Mouse (Mus musculus) hindbrain, embryonic 13.5 days (tissue): Measurements from ENCODE around the gene Stk16. TPM values are rescaled to one million over a fixed set of nuclear protein-coding genes. Genes with fewer than 3 reads are reported as not detected.

Experiments used
- ATAC-seq: fragments of 200-750 bp; cut with Nextera tagmentation; 2 replicates; pipeline ENCODE4 v1.8.0; 2017; ENCODE audit warnings: moderate TSS enrichment; ENCODE audit not compliant: low FRiP score
- H3K27ac ChIP-seq: fragments of 300-500 bp; sonication (generic); 2 replicates; pipeline ENCODE4 v1.5.1; 2015; ENCODE audit warnings: inconsistent platforms, mild to moderate bottlenecking, moderate library complexity
- H3K27me3 ChIP-seq: fragments of 300-500 bp; sonication (generic); 2 replicates; pipeline ENCODE4 v1.6.1; 2015; ENCODE audit warnings: mild to moderate bottlenecking, inconsistent platforms
- H3K36me3 ChIP-seq: fragments of 300-500 bp; sonication (generic); 2 replicates; pipeline ENCODE4 v1.6.1; 2015; ENCODE audit warnings: mild to moderate bottlenecking, inconsistent platforms
- H3K4me1 ChIP-seq: fragments of 300-500 bp; sonication (generic); replicated peaks from 2 replicates; pipeline ENCODE4 v1.6.1; 2015; ENCODE audit warnings: inconsistent platforms
- H3K4me2 ChIP-seq: fragments of 300-500 bp; sonication (generic); 2 replicates; pipeline ENCODE4 v1.6.1; 2015; ENCODE audit warnings: inconsistent platforms, mild to moderate bottlenecking, moderate library complexity
- H3K4me3 ChIP-seq: fragments of 300-500 bp; sonication (generic); 2 replicates; pipeline ENCODE4 v1.5.1; 2015; ENCODE audit warnings: mild to moderate bottlenecking, inconsistent platforms
- H3K9ac ChIP-seq: fragments of 300-500 bp; sonication (generic); 2 replicates; pipeline ENCODE4 v1.6.1; 2015; ENCODE audit warnings: mild to moderate bottlenecking, inconsistent platforms
- H3K9me3 ChIP-seq: fragments of 300-500 bp; sonication (generic); 2 replicates; pipeline ENCODE4 v1.6.1; 2016; ENCODE audit warnings: inconsistent platforms
- WGBS: fragments of 180-500 bp; shearing (Covaris S2); methylation state at CpG from one replicate; pipeline ENCODE4 v1.1.7; 2015; 5-methylcytosine and 5-hydroxymethylcytosine counted together
- polyA plus RNA-seq: library from polyadenylated mRNA; unstranded; fragments of >200 nt; fragmentation: Nextera tagmentation; extraction: Ambion mirVana; gene quantifications from 2 replicates; pipeline ENCODE4 v1.2.1, GENCODE M21; 2015

The Stk16 gene
- polyA plus RNA-seq, result 138 and 145 TPM in 2 replicates

DNA sequence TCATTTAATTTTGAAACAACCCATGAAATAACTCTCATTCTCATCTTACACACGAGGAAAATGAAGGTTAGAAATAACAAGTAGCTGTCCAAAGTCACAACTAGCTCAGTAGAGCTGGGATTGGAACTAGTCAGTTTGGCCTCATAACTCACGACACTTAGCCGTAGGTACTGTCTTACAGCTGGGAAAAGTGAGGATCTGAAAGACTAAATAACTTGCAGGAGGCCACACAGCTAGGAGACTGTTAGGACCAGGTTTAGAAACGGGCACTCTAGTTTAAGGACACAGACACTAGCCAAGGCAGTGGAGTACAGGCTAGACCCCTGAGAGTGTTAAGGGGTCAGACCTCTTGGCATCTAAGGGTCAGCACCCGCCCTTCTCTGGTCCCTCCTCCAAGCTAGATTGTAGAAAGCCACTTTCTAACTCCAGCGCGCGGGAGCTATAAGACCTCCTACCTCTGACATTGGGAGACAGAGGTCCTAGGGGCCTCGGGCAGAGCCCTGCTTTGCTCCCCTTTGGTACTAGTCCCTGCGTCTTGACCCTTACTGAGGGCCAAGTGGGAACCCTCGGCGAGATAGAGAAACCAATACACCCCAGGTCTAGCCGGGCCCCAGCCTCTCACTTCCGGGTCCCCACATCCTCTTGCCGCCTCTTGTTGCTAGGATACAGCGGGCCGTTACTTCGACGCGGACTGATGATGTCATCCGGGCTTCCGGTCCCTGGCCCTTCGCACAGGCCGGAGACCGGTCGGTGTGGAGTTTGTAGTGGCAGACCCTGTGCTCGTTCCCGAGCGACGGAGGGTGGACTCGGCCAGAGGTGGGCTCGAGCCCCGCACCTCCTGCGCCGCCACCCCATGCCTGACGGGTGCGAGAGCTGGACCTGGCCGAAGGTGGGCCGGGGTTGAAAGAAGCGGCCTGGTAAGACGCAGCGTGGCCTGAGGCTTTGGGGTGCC, at the start of gene Stk16, which contains the start of gene Glb1l:
Gene Stk16, plus strand, starts transcription at position 703 of the 952 bp plus-strand sequence.
Gene Glb1l, minus strand, starts transcription at position 678 of the 952 bp plus-strand sequence.
- Histone ChIP-seq H3K27me3 (peaks cover 7% of the 10 kb centered on the region; the same call in 1 of the 2 replicates), H3K4me2 (peak within 1 kb of the TSS; percentile 98), H3K9ac (peak within 1 kb of the TSS; percentile 94), H3K4me1 (peaks cover 50% of the 10 kb centered on the region), H3K4me3 (peak within 1 kb of the TSS; percentile 95), H3K27ac (no peak within 1 kb of the TSS), H3K9me3 (no peaks in the 10 kb centered on the region), H3K36me3 (peaks cover 37% of the 10 kb centered on the region)
- peak; percentile 94 for ATAC-seq
- WGBS, result 6% methylated on average over 42 of the region's 42 CpGs

DNA sequence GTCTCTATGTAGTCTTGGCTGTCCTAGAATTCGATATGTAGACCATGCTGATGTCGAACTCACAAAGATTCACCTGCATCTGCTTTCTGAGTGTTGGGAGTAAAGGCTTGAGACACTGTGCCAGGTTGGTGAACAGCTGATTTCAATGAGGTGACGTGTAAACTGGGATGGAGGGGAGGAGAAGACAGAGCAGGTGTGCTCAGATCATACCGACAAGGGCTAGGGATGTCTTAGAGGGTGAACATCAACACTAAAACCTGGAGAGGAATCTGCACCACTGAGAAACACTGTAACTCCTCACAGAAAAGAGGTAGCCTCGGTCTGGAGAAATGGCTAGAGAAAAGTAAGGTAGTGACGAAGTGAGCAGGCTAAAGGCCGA, 42.6 kb upstream of the Stk16 start:
- Histone ChIP-seq H3K4me2 (peak overlapping the region; percentile 75), H3K4me1 (peaks cover 15% of the 10 kb centered on the region), H3K9me3 (no peaks in the 10 kb centered on the region), H3K4me3 (peak overlapping the region; percentile 72), H3K36me3 (peaks cover 30% of the 10 kb centered on the region), H3K9ac (peak overlapping the region; percentile 76; the same call in 1 of the 2 replicates), H3K27me3 (no peaks in the 10 kb centered on the region), H3K27ac (peak overlapping the region; percentile 56)
- 8% methylated on average over 7 of the region's 7 CpGs for WGBS
- peak; percentile 53 for ATAC-seq

DNA sequence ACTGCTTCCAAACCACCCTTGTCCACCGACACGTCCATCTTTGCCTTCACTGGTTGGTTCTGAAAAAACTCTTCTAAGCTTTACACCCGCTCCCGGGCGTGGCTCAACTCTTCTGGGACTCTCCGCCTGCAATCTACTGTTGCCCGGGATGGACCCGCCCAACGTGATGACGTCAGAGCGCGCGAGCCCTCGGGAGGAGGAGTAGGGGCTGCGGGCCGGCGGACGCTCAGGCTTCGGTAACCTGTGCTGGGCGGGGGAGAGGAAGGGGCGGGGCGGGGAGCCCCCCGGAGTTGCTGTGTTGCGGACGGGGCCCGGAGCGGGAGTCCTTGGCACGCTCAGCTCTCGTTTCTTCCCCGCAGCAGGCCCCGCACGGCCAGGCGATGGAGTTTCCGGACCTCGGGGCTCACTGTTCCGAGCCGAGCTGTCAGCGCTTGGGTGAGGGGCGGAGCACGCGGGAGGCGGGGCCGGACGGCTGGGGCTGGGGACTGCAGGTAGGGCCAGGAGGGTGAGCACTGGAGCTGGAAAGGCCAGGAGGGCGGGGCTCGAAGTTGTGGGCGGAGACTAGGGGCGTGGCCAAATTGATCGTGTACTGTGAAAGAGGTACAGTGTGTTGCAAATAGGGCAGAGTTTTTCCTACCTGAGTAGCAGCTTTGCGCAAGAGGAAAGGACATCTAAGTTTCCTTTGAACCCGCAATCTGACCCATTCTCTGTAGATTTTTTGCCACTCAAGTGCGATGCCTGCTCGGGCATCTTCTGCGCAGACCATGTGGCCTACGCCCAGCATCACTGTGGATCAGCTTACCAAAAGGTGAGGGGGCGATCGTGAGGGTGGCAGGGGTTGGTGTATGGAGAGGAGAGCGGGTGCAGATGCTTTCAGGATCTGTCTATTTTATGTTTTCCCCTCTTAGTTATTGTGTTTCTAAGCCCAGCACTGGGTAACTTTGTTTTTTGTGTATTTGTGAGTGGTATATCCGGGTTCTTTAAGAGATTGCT, 41.9 kb upstream of the Stk16 start, which contains the start of gene Zfand2b:
Gene Zfand2b, plus strand, starts transcription at position 175 of the 993 bp plus-strand sequence.
- H3K4me3 ChIP-seq, result peak within 1 kb of the TSS; percentile 72
- H3K4me1 ChIP-seq, result peaks cover 15% of the 10 kb centered on the region
- peak within 1 kb of the TSS; percentile 94 for H3K27ac ChIP-seq
- peaks cover 36% of the 10 kb centered on the region for H3K36me3 ChIP-seq
- H3K9ac ChIP-seq, result peak within 1 kb of the TSS; percentile 76
- under 1% methylated on average over 58 of the region's 59 CpGs for WGBS
- ATAC-seq, result peak; percentile 96
- no peaks in the 10 kb centered on the region for H3K9me3 ChIP-seq
- H3K4me2 ChIP-seq, result peak within 1 kb of the TSS; percentile 75
- no peaks in the 10 kb centered on the region for H3K27me3 ChIP-seq

DNA sequence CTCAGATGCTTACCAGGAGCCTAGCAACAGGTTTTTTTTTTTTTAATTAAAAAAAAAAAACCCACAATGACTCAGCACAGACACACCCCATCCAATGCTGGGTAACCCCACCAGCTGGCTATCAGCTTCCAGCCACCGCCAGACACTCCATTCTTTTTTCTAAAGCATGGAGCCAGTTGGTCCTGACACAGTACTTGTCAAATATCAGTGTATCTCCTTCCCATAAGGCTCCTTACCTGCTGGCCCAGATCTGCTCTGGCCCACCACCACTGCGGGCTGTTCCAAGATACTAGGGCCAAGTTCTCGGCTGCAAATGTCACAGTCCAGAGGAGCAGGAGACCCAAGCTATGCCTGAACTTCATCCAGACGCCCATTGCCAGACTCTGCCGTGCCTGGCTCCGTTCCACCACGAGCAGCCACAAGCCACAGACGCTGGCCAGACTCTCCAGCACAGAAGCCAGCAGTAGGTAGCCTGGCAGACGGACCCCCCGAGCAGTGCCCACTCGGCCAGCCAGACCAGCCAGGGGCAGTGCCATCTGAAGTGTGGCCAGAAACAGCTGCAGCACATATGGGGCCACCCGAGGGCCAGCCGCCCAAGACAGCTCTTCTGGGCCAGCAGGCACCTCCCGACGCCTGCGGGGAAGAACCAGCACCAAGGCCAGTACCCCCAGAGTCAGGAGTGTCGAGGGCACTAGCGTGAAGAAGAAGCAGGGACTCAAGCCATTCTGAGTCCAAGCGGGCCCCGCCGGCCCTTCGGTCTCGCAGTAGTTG, 31.1 kb upstream of the Stk16 start:
- Histone ChIP-seq H3K36me3 (peaks cover 69% of the 10 kb centered on the region), H3K27me3 (no peaks in the 10 kb centered on the region), H3K9me3 (no peaks in the 10 kb centered on the region), H3K4me3 (peak overlapping the region; percentile 59), H3K4me1 (peaks cover 30% of the 10 kb centered on the region), H3K9ac (peak overlapping the region; percentile 84), H3K27ac (peak overlapping the region; percentile 81), H3K4me2 (peak overlapping the region; percentile 100)
- 10% methylated on average over 23 of the region's 23 CpGs for WGBS
- peak; percentile 60 for ATAC-seq

DNA sequence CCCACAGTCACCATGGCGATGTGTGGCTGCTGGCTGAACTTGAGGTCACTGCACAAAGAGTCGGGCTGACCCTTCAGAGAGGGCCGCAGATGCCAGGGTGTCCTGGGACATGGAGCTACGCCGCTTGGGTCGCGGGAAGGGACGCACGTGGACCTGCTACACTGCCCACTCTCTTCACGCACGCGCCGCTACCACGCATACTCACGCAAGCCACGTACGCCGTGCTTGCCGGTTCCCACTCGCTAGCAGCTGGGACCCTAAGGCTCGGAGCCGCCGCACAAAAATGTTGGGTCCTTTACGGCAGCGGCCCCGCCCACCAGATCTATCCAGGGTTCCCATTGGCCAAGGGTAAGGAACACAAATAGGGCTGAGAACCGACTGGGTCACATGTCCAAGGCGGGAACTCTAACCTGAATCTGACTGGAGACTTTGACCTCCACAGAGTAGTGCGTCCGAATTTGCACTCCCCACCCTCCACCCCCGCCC, 30.5 kb upstream of the Stk16 start, which contains the start of gene Abcb6:
Gene Abcb6, minus strand, starts transcription at position 288 of the 486 bp plus-strand sequence.
- Histone ChIP-seq H3K9ac (peak within 1 kb of the TSS; percentile 84), H3K4me2 (peak within 1 kb of the TSS; percentile 100), H3K4me3 (peak within 1 kb of the TSS; percentile 59), H3K27ac (peak within 1 kb of the TSS; percentile 81), H3K4me1 (peaks cover 30% of the 10 kb centered on the region), H3K36me3 (peaks cover 69% of the 10 kb centered on the region), H3K9me3 (no peaks in the 10 kb centered on the region), H3K27me3 (no peaks in the 10 kb centered on the region)
- WGBS, result under 1% methylated on average over 31 of the region's 31 CpGs
- peak; percentile 91 for ATAC-seq

DNA sequence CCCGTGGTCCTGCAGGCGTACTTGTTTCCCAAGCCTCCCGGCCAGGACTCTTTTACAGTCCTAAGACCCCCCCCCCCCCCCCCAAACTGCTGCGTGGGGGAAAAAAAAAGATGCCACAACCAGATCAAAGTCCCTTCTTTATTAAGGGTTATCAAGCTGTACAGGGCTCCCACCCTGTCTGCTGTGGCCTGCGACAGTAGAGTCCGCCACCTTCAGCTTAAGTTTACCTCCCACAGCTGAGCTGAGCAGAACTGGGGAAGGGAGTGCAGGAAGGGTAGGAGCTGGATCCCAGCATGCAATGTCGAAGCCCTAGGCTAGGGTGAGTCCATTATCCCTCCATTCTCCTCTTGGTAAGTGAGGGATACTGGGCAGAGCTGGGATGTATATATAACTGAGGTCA, 29.9 kb upstream of the Stk16 start:
- H3K9me3 ChIP-seq, result no peaks in the 10 kb centered on the region
- peak overlapping the region; percentile 100 for H3K4me2 ChIP-seq
- no peak overlapping the region for H3K9ac ChIP-seq
- H3K4me3 ChIP-seq, result peak overlapping the region; percentile 59
- no peaks in the 10 kb centered on the region for H3K27me3 ChIP-seq
- H3K36me3 ChIP-seq, result peaks cover 69% of the 10 kb centered on the region
- no peak for ATAC-seq
- WGBS, result 49% methylated on average over 6 of the region's 7 CpGs
- peaks cover 30% of the 10 kb centered on the region for H3K4me1 ChIP-seq
- no peak overlapping the region for H3K27ac ChIP-seq

DNA sequence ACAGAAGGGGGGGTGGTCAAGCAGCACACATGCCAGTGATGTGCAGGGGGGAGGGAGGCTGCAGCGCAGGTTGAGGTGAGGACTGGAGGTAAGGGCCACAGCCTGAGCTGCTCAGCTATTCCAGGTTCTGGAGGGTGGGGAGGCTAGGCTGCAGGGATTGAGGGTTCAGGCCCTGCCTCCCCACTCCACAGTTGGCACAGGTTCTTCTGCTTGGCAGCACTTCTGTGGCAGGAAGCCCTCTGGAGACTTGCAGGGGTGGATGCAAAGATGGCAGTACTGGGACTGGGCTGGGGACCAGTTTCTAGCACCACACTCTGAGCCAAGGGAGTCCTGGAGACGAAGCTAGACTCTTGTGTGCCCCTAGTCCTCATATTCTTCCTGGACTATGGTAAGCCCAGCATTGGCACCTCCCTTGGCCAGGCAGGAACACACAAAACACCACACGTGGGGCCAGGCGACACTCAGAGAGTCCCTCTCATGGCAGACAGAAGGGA, 29.2 kb upstream of the Stk16 start:
- 83% methylated on average over 4 of the region's 4 CpGs for WGBS
- no peak overlapping the region for H3K4me2 ChIP-seq
- H3K36me3 ChIP-seq, result peaks cover 69% of the 10 kb centered on the region
- H3K27ac ChIP-seq, result no peak overlapping the region
- H3K27me3 ChIP-seq, result no peaks in the 10 kb centered on the region
- H3K4me3 ChIP-seq, result no peak overlapping the region
- no peak for ATAC-seq
- peaks cover 30% of the 10 kb centered on the region for H3K4me1 ChIP-seq
- H3K9ac ChIP-seq, result no peak overlapping the region
- no peaks in the 10 kb centered on the region for H3K9me3 ChIP-seq

DNA sequence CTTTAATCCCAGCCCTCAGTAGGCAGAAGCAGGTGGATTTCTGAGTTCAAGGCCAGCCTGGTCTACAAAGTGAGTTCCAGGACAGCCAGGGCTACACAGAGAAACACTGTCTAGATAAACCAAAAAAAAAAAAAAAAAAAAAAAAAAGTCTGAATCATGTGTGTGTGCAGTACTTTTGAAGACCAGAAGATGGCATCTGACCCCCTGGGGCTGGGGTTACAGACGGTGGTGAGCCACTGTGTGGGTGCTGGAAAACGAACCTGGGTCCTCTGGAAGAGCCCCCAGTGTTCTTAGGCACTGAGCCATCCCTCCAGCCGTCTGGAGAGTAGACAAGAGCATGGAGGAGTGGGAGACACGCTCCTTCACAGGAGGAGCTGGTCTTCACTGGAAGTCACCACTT, 28.5 kb upstream of the Stk16 start:
- Histone ChIP-seq H3K4me2 (no peak overlapping the region), H3K4me3 (no peak overlapping the region), H3K36me3 (peaks cover 70% of the 10 kb centered on the region), H3K4me1 (peaks cover 30% of the 10 kb centered on the region), H3K27ac (no peak overlapping the region), H3K9ac (no peak overlapping the region), H3K9me3 (no peaks in the 10 kb centered on the region), H3K27me3 (no peaks in the 10 kb centered on the region)
- no peak for ATAC-seq
- 73% methylated on average over 4 of the region's 4 CpGs for WGBS

DNA sequence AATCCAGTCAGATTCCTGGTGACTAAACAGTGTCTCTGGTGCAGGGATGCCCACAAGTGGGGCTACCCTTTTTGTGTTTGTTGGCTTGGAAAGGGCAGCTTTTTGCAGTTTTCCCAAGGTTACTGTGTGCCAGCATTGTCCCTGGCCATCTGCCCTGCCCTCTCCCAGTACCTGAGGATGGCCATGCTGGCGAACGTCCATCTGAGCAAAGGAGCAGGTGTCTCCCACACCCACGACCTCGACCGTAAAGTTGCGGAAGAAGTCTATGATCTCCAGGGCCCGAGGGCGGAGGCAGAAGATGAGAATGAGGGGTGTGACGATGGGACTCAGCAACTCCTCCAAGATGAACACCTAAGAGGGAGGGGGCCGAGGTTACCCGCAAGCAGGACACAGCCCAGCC, 25.1 kb upstream of the Stk16 start:
- no peak for ATAC-seq
- H3K4me2 ChIP-seq, result no peak overlapping the region
- no peaks in the 10 kb centered on the region for H3K27me3 ChIP-seq
- H3K4me1 ChIP-seq, result peaks cover 13% of the 10 kb centered on the region
- no peak overlapping the region for H3K27ac ChIP-seq
- H3K36me3 ChIP-seq, result peaks cover 89% of the 10 kb centered on the region
- H3K9me3 ChIP-seq, result no peaks in the 10 kb centered on the region
- H3K4me3 ChIP-seq, result no peak overlapping the region
- no peak overlapping the region for H3K9ac ChIP-seq
- 95% methylated on average over 11 of the region's 11 CpGs for WGBS

DNA sequence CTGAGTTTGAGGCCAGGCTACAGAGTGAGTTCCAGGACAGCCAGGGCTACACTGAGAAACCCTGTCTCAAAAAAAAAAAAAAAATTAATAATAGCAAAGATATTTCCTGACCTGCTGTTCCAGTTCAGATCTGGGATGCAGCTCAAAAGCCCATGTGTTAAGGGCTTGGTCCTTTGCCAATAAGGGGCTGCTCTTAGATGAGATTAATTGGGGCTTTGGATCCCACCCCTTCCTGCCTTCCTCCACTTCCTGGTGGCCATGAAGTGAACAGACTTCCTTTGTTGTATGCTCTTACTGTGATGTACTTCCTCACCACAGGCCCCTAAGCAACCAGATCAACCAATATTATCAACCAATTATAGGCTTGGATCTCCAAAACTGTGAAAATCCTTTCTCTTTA, 23.5 kb upstream of the Stk16 start:
- Histone ChIP-seq H3K4me2 (no peak overlapping the region), H3K36me3 (peaks cover 76% of the 10 kb centered on the region), H3K9ac (no peak overlapping the region), H3K4me1 (peaks cover 15% of the 10 kb centered on the region), H3K27me3 (no peaks in the 10 kb centered on the region), H3K4me3 (no peak overlapping the region), H3K9me3 (no peaks in the 10 kb centered on the region), H3K27ac (no peak overlapping the region)
- ATAC-seq, result no peak

DNA sequence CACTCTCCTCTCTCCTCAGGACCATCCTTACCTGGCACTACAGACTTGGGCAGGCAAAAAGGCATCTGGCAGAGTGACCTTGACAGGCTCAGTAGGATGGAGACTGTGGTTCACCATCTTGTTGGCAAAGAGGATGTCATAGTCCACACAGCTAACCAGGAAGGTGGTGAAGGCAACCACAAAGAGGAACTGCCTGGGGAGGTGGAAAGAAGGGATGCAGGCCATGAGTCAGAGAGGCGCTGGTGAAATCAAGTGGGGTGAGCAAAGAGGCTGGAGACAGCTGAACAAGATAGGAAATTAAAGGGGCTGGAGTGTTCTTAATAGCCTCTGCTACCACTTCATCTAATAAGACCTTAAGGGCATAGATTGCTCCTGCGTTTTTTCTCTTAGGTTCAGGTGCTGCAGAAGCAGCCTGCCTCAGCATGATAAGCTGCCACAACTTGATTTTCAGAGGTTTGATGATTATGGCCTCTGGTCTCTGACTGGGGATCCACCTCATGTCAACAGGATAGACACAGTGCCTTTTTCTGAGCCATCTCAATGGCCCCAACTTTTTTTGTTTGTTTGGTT, 22.6 kb upstream of the Stk16 start:
- Histone ChIP-seq H3K9ac (no peak overlapping the region), H3K27me3 (no peaks in the 10 kb centered on the region), H3K27ac (no peak overlapping the region), H3K36me3 (peaks cover 68% of the 10 kb centered on the region), H3K4me3 (no peak overlapping the region), H3K4me1 (peaks cover 19% of the 10 kb centered on the region), H3K9me3 (no peaks in the 10 kb centered on the region), H3K4me2 (no peak overlapping the region)
- WGBS, result 93% methylated on average over 2 of the region's 2 CpGs
- ATAC-seq, result no peak
